ENCODE assay signal across 8 mouse cellular contexts in the genomic region with DNA sequence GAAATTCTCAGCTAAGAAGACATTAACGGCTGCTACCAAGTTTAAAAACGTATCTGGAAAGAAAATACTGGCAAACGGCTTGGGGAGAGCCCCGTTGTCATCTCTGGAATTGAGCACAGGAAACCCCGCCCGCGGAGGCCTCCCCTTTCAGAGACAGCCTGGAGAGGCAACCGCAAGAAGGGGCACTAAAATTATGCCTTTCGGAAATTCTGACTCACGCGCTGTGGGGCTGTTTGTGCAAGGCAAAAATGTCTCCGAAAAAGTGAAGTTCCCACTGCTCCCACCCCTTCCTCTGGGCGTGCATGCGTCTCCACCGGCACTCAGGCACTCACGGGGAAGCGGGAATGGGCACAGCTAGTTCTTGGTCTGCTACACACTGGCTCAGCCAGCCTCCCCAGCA. TPM values are rescaled to one million over a fixed set of nuclear protein-coding genes. Genes with fewer than 3 reads are reported as not detected.
DNase-seq lines count a peak whose midpoint lies in the region; ATAC-seq and TF ChIP-seq lines count a peak whose summit lies in the region.

No protein-coding gene starts in this region.

- H3K4me3 ChIP-seq in ES-E14 (ENCODE audit: insufficient read depth in 1 of 2, low read depth in 1 of 2, low read length in 2 of 2, poor library complexity in 1 of 2, severe bottlenecking in 1 of 2): peak overlapping the region; percentile 18 to 34; a peak in 2 of 4 replicates
- peak overlapping the region; percentile 18; the same call in 1 of the 2 replicates for H3K4me3 ChIP-seq in heart, adult 2 months
- H3K4me3 ChIP-seq in stomach, embryonic 14.5 days (ENCODE audit: low read depth, low read length): no peak overlapping the region
- H3K4me3 ChIP-seq in forebrain, embryonic 15.5 days: no peak overlapping the region

- 11% methylated on average over 17 of the region's 17 CpGs for WGBS in heart, adult 2 months
- WGBS in stomach, embryonic 14.5 days: 19% methylated on average over 17 of the region's 17 CpGs
- WGBS in forebrain, embryonic 15.5 days: 61% methylated on average over 17 of the region's 17 CpGs

- no peaks in the 10 kb centered on the region for H3K9me3 ChIP-seq in ES-E14 (ENCODE audit: control insufficient read depth, insufficient read depth, low read depth, low read length)
- no peaks in the 10 kb centered on the region for H3K9me3 ChIP-seq in stomach, embryonic 14.5 days (ENCODE audit: control insufficient read depth, low read depth, low read length)
- no peaks in the 10 kb centered on the region for H3K9me3 ChIP-seq in forebrain, embryonic 15.5 days

- DNase-seq in ES-E14 (ENCODE audit: low read depth, low spot score): no peak
- DNase-seq in adrenal gland, postnatal 14 days: peak; percentile 76
- peak; percentile 76 to 87 for DNase-seq in heart, adult 2 months
- peak; percentile 85 for DNase-seq in kidney, postnatal 10 days
- DNase-seq in lung, postnatal 25 days (ENCODE audit: low spot score): peak; percentile 80
- DNase-seq in MN1 (ENCODE audit: low spot score): no peak

- no peaks in the 10 kb centered on the region for H3K27me3 ChIP-seq in heart, adult 2 months (ENCODE audit: control insufficient read depth, insufficient read depth, low read length)
- H3K27me3 ChIP-seq in stomach, embryonic 14.5 days (ENCODE audit: control insufficient read depth, insufficient read depth, low read length): peaks cover 5% of the 10 kb centered on the region; the same call in 1 of the 2 replicates
- H3K27me3 ChIP-seq in forebrain, embryonic 15.5 days: peaks cover 18% of the 10 kb centered on the region; the same call in 1 of the 2 replicates

- H3K4me2 ChIP-seq in stomach, embryonic 14.5 days (replicated peaks; ENCODE audit: low read depth, low read length): peak overlapping the region; percentile 7
- H3K4me2 ChIP-seq in forebrain, embryonic 15.5 days (replicated peaks): no peak overlapping the region

- TF ChIP-seq CTCF in heart, adult 2 months (IDR thresholded peaks at IDR 0.05): no peak

- no peaks in the 10 kb centered on the region for H3K79me2 ChIP-seq in heart, adult 2 months (replicated peaks; ENCODE audit: control insufficient read depth, insufficient read depth, low read length)

- in situ Hi-C loops in ES-E14 (cut with MboI; ENCODE audit: low sequenced_read_pairs in 2 of 2, unreplicated experiment in 2 of 2): no loop called here

- TF ChIP-seq POLR2A in heart, adult 2 months (IDR thresholded peaks at IDR 0.05; ENCODE audit: insufficient read depth, low read depth, low read length): 0 out of 2 replicates have a peak, but pooled peaks have one; percentile 41

- intact Hi-C loops in heart, adult 2 months (cut with DNase I): no loop called here

- TF ChIP-seq EP300 in heart, adult 2 months (IDR thresholded peaks at IDR 0.05; ENCODE audit: insufficient read depth, low read depth, low read length): peak; percentile 61; the same call in 1 of the 2 replicates

- H3K4me1 ChIP-seq in ES-E14 (ENCODE audit: control insufficient read depth in 2 of 2, insufficient read depth in 2 of 2, low read length in 2 of 2, poor library complexity in 1 of 2): peaks cover 0 to 11% of the 10 kb centered on the region in 2 experiments; a peak in 2 of 4 replicates
- H3K4me1 ChIP-seq in heart, adult 2 months (ENCODE audit: control insufficient read depth, insufficient read depth, low read length): peaks cover 11% of the 10 kb centered on the region
- H3K4me1 ChIP-seq in stomach, embryonic 14.5 days (ENCODE audit: control insufficient read depth, insufficient read depth, low read length): peaks cover 10% of the 10 kb centered on the region
- peaks cover 22% of the 10 kb centered on the region for H3K4me1 ChIP-seq in forebrain, embryonic 15.5 days

- H3K27ac ChIP-seq in ES-E14 (ENCODE audit: insufficient read depth, low read depth, low read length, poor library complexity, severe bottlenecking): no peak overlapping the region
- peak overlapping the region; percentile 53 for H3K27ac ChIP-seq in heart, adult 2 months
- H3K27ac ChIP-seq in stomach, embryonic 14.5 days (ENCODE audit: low read length): no peak overlapping the region
- H3K27ac ChIP-seq in forebrain, embryonic 15.5 days (replicated peaks): no peak overlapping the region

- no peak overlapping the region for H3K9ac ChIP-seq in ES-E14 (ENCODE audit: insufficient read depth, low read depth, low read length, poor library complexity, severe bottlenecking)
- H3K9ac ChIP-seq in heart, adult 2 months (ENCODE audit: low read depth, low read length): 0 out of 2 replicates have a peak overlapping the region, but pooled peaks have one; percentile 9
- H3K9ac ChIP-seq in stomach, embryonic 14.5 days (replicated peaks; ENCODE audit: low read depth, low read length): no peak overlapping the region
- H3K9ac ChIP-seq in forebrain, embryonic 15.5 days (replicated peaks): no peak overlapping the region

- ATAC-seq in stomach, embryonic 14.5 days (ENCODE audit: insufficient number of reproducible peaks, insufficient read depth, low FRiP score, low read depth): no peak
- no peak for ATAC-seq in forebrain, embryonic 15.5 days (replicated peaks)

- no peaks in the 10 kb centered on the region for H3K36me3 ChIP-seq in ES-E14 (ENCODE audit: control insufficient read depth, insufficient read depth, low read length, poor library complexity, severe bottlenecking)
- H3K36me3 ChIP-seq in heart, adult 2 months (ENCODE audit: control insufficient read depth, insufficient read depth, low read length): no peaks in the 10 kb centered on the region
- no peaks in the 10 kb centered on the region for H3K36me3 ChIP-seq in stomach, embryonic 14.5 days (ENCODE audit: control insufficient read depth, insufficient read depth, low read length)
- no peaks in the 10 kb centered on the region for H3K36me3 ChIP-seq in forebrain, embryonic 15.5 days

TF ChIP-seq in ES-E14, 5 proteins besides CTCF, POLR2A, EP300 and RAD21:
- TF ChIP-seq MAFK (IDR thresholded peaks at IDR 0.05; ENCODE audit: insufficient read depth, low read depth, low read length) (no peak), HCFC1 (IDR thresholded peaks at IDR 0.05; ENCODE audit: borderline replicate concordance, insufficient read depth, low read length) (no peak), CHD2 (IDR thresholded peaks at IDR 0.05; ENCODE audit: low read depth, low read length) (no peak), ZC3H11A (IDR thresholded peaks at IDR 0.05; ENCODE audit: borderline replicate concordance, low read depth, low read length) (no peak), ZNF384 (IDR thresholded peaks at IDR 0.05; ENCODE audit: low read depth, low read length) (no peak)
TF ChIP-seq in ES-E14: peak in this region for 0.

RNA-seq across cellular contexts. Expression of a gene that starts 3.5 kb away (rescaled TPM):
- total RNA-seq in ES-E14 (2012; rRNA removed): 1.5 and 2.4 TPM in 2 replicates
- 8.4 and 10.2 TPM in 2 replicates for total RNA-seq in adrenal gland, postnatal 14 days (2021)
- total RNA-seq in heart, adult 2 months (2021): 1 to 10 TPM; 7.0 to 8.5 TPM
- polyA plus RNA-seq in heart, adult 2 months (2012; rRNA removed): 2.3 and 3.0 TPM in 2 replicates
- 0.22 and 0.59 TPM in 2 replicates for polyA plus RNA-seq in stomach, embryonic 14.5 days (2014; fragmentation: Nextera tagmentation; extraction: Ambion mirVana)
- 0.11 TPM in 1 of 2 replicates, not detected in the other for polyA plus RNA-seq in forebrain, embryonic 15.5 days (2015; fragmentation: Nextera tagmentation; extraction: Ambion mirVana)

RNA-seq across cellular contexts. Expression of a gene that starts 19.4 kb away (rescaled TPM):
- 34.2 and 39.4 TPM in 2 replicates for total RNA-seq in ES-E14 (2012; rRNA removed)
- total RNA-seq in adrenal gland, postnatal 14 days (2021): 172 and 183 TPM in 2 replicates
- 10 to 100 TPM; 86.5 to 94.7 TPM for total RNA-seq in heart, adult 2 months (2021)
- polyA plus RNA-seq in heart, adult 2 months (2012; rRNA removed): 103 and 104 TPM in 2 replicates
- 144 and 160 TPM in 2 replicates for polyA plus RNA-seq in stomach, embryonic 14.5 days (2014; fragmentation: Nextera tagmentation; extraction: Ambion mirVana)
- polyA plus RNA-seq in forebrain, embryonic 15.5 days (2015; fragmentation: Nextera tagmentation; extraction: Ambion mirVana): 145 and 149 TPM in 2 replicates

Comparison
In these comparisons a context has a peak if more than half of its experiments do, and no peak if none do; other contexts are left out.
1. DNase-seq: peak in adrenal gland, postnatal 14 days (single experiment), heart, adult 2 months (2 of 2), kidney, postnatal 10 days (single experiment) and lung, postnatal 25 days (single experiment); none in ES-E14 (single experiment) and MN1 (single experiment).
2. H3K4me3 ChIP-seq: peak in ES-E14 (2 of 2) and heart, adult 2 months (single experiment); none in stomach, embryonic 14.5 days (single experiment) and forebrain, embryonic 15.5 days (single experiment).